Mouse (Mus musculus): ENCODE measurements at regions not wholly inside any gene's neighbourhood (a gene's known extent, or its start where the extent isn't known, plus 50 kb on each side); places are given as distances from the start of the nearest gene placed in this dataset.

GRCm38 (mm10) chr13:6030128-6030527 lies 168.8 kb downstream of the Klf6 start:
- TF ChIP-seq CTCF (IDR thresholded peaks at IDR 0.05; ENCODE audit: low read depth) (no peak), EP300 (optimal IDR thresholded peaks at IDR 0.05) (no peak)
